Mouse (Mus musculus) heart, embryonic 14.5 days (tissue): Measurements from ENCODE around the gene Dtnb. TPM values are rescaled to one million over a fixed set of nuclear protein-coding genes. Genes with fewer than 3 reads are reported as not detected.

Experiments used
- ATAC-seq: fragments of 200-750 bp; cut with Nextera tagmentation; 2 replicates; pipeline ENCODE4 v1.8.0; 2017; ENCODE audit warnings: low read depth, moderate TSS enrichment; ENCODE audit not compliant: insufficient number of reproducible peaks, insufficient read depth, low FRiP score
- H3K27ac ChIP-seq, 2 experiments: fragments of 200-500 bp in 1 of 2; fragments of 300-500 bp in 1 of 2; sonication (generic) in 1 of 2; replicated peaks in 1 of 2; 2 replicates each; pipeline ENCODE4 v1.5.1; 2012 to 2014; ENCODE audit warnings: low read depth in 2 of 2, low read length in 2 of 2, control low read depth in 1 of 2, mild to moderate bottlenecking in 1 of 2, mixed read lengths in 1 of 2; ENCODE audit not compliant: control insufficient read depth in 1 of 2, insufficient read depth in 1 of 2
- H3K27me3 ChIP-seq: fragments of 300-500 bp; sonication (generic); 2 replicates; pipeline ENCODE4 v1.6.1; 2014; ENCODE audit warnings: mild to moderate bottlenecking, low read length, control low read depth; ENCODE audit not compliant: control insufficient read depth, insufficient read depth
- H3K36me3 ChIP-seq: fragments of 300-500 bp; sonication (generic); 2 replicates; pipeline ENCODE4 v1.6.1; 2014; ENCODE audit warnings: mild to moderate bottlenecking, control low read depth, low read length, mixed read lengths; ENCODE audit not compliant: control insufficient read depth, insufficient read depth
- H3K4me1 ChIP-seq, 2 experiments: fragments of 200-500 bp in 1 of 2; fragments of 300-500 bp in 1 of 2; sonication (generic) in 1 of 2; 2 replicates each; pipeline ENCODE4 v1.6.1; 2012 to 2014; ENCODE audit warnings: low read length in 2 of 2, control low read depth in 1 of 2, mixed read lengths in 1 of 2; ENCODE audit not compliant: control insufficient read depth in 2 of 2, insufficient read depth in 2 of 2
- H3K4me2 ChIP-seq: fragments of 300-500 bp; sonication (generic); 2 replicates; pipeline ENCODE4 v1.6.1; 2014; ENCODE audit warnings: mild to moderate bottlenecking, low read length
- H3K4me3 ChIP-seq, 2 experiments: fragments of 200-500 bp in 1 of 2; fragments of 300-500 bp in 1 of 2; sonication (generic) in 1 of 2; 2 replicates each; pipeline ENCODE4 v1.5.1; 2012 to 2014; ENCODE audit warnings: low read length in 2 of 2, mild to moderate bottlenecking in 2 of 2, control low read depth in 1 of 2, low read depth in 1 of 2, moderate library complexity in 1 of 2; ENCODE audit not compliant: control insufficient read depth in 1 of 2, insufficient read depth in 1 of 2
- H3K9ac ChIP-seq: fragments of 300-500 bp; sonication (generic); 2 replicates; pipeline ENCODE4 v1.6.1; 2014; ENCODE audit warnings: mild to moderate bottlenecking, low read length
- H3K9me3 ChIP-seq: fragments of 300-500 bp; sonication (generic); 2 replicates; pipeline ENCODE4 v1.6.1; 2016; ENCODE audit warnings: low read length, control low read depth; ENCODE audit not compliant: control insufficient read depth
- WGBS: fragments of 180-500 bp; shearing (Covaris S2); extraction: QIAGEN DNeasy Blood & Tissue Kit; methylation state at CpG from one replicate; pipeline ENCODE4 v1.1.7; 2014; 5-methylcytosine and 5-hydroxymethylcytosine counted together
- polyA plus RNA-seq: library from polyadenylated mRNA; unstranded; fragments of >200 nt; fragmentation: Nextera tagmentation; extraction: Ambion mirVana; gene quantifications from 2 replicates; pipeline ENCODE4 v1.2.1, GENCODE M21; 2014

Dtnb gene
- polyA plus RNA-seq, 1 experiment from 2014 or later, result 19.6 TPM

DNA sequence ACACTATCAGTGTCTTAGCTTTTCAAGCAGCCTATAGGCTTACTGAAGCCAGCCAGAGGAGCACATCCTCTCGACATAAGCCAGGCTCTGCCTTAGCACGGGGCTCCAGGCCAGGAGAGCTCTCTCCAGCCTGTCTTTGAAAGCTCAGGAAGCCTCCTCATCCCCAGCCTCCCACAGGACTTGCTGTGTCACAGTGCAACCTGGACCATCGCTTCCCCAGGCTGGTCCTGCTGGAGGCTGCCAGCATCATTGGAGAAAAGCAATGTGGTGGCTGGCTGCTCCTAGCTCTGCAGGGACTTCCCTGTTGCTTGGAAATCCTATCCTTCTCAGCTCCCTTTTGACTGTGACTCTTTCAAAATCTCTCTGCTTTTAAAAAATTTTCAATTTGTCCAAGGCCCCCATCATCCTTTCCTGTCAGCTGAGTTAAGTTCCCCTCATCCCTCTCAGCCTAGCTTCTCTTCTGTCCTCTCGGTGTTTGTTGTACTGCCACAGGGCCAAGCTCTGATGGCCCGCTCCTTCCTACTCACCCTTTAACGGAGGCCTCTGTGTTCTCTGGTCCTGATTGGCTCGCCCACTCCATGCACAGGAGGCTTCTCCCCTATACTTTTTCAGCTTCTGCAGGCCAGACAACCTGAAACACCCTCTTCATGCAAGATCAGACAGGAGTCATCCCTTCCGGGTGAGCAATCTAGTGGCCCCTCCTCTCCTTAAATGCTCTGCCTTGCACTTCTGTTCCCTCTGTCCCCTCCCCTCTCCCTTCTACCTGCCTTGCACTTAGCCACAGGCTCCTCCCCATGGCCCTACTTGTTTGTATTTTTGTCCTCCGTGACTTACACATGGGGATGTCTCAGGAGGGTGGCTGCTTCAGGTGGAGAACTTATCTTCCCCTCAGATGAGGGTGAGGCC lies 14.5 kb upstream of the Dtnb start:
- Histone ChIP-seq H3K4me2 (no peak overlapping the region), H3K27me3 (no peaks in the 10 kb centered on the region), H3K4me1 (no peaks in the 10 kb centered on the region), H3K27ac (no peak overlapping the region), H3K9ac (no peak overlapping the region), H3K36me3 (no peaks in the 10 kb centered on the region), H3K4me3 (no peak overlapping the region), H3K9me3 (no peaks in the 10 kb centered on the region)
- 48% methylated on average over 9 of the region's 9 CpGs for WGBS
- ATAC-seq, result no peak

DNA sequence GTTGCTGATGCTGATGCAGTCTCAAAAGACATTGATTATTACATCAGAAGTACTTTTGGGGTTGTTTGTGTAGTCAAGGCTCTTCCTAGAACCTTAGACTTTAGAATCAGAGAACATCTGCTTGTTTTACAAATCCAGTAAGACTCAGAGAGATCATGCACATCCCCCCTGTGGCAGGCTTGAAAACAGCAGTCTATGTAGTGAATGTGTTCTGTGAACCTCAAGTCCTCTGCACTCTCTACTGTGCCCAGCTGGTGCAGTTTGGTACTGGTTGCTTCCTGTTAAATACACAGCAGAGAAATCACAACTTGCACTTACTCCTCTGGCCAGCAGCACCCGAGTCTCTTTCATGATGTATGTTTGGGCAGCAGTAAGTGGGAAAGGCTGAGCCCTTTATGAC lies 11.6 kb upstream of the Dtnb start:
- Histone ChIP-seq H3K27ac (no peak overlapping the region), H3K9ac (no peak overlapping the region), H3K27me3 (no peaks in the 10 kb centered on the region), H3K4me1 (no peaks in the 10 kb centered on the region), H3K36me3 (no peaks in the 10 kb centered on the region), H3K9me3 (no peaks in the 10 kb centered on the region), H3K4me3 (no peak overlapping the region), H3K4me2 (no peak overlapping the region)
- WGBS, result 22% methylated on average over 1 of the region's 1 CpGs
- 0 out of 2 replicates have a peak, but pooled peaks have one; percentile 39 for ATAC-seq

- H3K36me3 ChIP-seq, result no peaks in the 10 kb centered on the region
- no peaks in the 10 kb centered on the region for H3K27me3 ChIP-seq
- no peak overlapping the region for H3K9ac ChIP-seq
- no peaks in the 10 kb centered on the region for H3K4me1 ChIP-seq
- WGBS, result 71% methylated on average over 6 of the region's 6 CpGs
- H3K27ac ChIP-seq, result no peak overlapping the region
- H3K4me3 ChIP-seq, result no peak overlapping the region
- ATAC-seq, result no peak
- H3K4me2 ChIP-seq, result no peak overlapping the region
- no peaks in the 10 kb centered on the region for H3K9me3 ChIP-seq
These were observed 11.1 kb upstream of the Dtnb start for GRCm38 (mm10) chr12:3561032-3561431.

GRCm38 (mm10) chr12:3562806-3563205 lies 9.4 kb upstream of the Dtnb start:
- H3K9ac ChIP-seq, result no peak overlapping the region
- 87% methylated on average over 10 of the region's 10 CpGs for WGBS
- no peak overlapping the region for H3K27ac ChIP-seq
- H3K4me2 ChIP-seq, result no peak overlapping the region
- no peak for ATAC-seq
- no peaks in the 10 kb centered on the region for H3K4me1 ChIP-seq
- H3K4me3 ChIP-seq, result no peak overlapping the region
- H3K27me3 ChIP-seq, result no peaks in the 10 kb centered on the region
- H3K9me3 ChIP-seq, result no peaks in the 10 kb centered on the region
- no peaks in the 10 kb centered on the region for H3K36me3 ChIP-seq

DNA sequence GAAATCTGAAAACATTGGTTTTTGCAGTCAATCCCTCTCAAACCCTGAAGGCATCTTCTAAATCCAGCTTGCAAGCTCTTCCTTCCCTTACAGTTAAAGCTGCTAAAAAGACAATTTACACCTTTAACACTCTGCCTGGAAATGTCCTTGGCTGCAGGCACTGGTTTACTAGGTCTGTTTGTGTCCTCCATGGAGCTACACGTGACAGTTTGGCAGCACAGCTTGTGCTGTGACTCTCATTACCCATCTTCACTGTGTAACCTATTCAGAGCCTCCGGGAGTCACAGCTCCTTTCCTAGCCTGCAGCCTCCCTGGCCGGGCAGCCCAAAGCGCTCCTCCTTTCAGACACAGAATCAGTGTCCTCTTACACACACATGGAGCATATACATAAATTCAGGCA lies 8.5 kb upstream of the Dtnb start:
- H3K9me3 ChIP-seq, result no peaks in the 10 kb centered on the region
- no peak overlapping the region for H3K4me3 ChIP-seq
- H3K27me3 ChIP-seq, result no peaks in the 10 kb centered on the region
- no peak overlapping the region for H3K9ac ChIP-seq
- no peak overlapping the region for H3K27ac ChIP-seq
- 75% methylated on average over 4 of the region's 4 CpGs for WGBS
- no peaks in the 10 kb centered on the region for H3K36me3 ChIP-seq
- no peak for ATAC-seq
- peaks cover 1 to 4% of the 10 kb centered on the region in 2 experiments; a peak in 2 of 4 replicates for H3K4me1 ChIP-seq
- no peak overlapping the region for H3K4me2 ChIP-seq

- Histone ChIP-seq H3K36me3 (no peaks in the 10 kb centered on the region), H3K27ac (no peak overlapping the region), H3K4me1 (peaks cover 5 to 20% of the 10 kb centered on the region in 2 experiments), H3K4me2 (no peak overlapping the region), H3K27me3 (no peaks in the 10 kb centered on the region), H3K4me3 (no peak overlapping the region), H3K9ac (no peak overlapping the region), H3K9me3 (no peaks in the 10 kb centered on the region)
- 25% methylated on average over 5 of the region's 5 CpGs for WGBS
- no peak for ATAC-seq
These were observed 3.7 kb upstream of the Dtnb start for GRCm38 (mm10) chr12:3568461-3568991.

GRCm38 (mm10) chr12:3570711-3571400 lies 1.3 kb upstream of the Dtnb start:
- Histone ChIP-seq H3K27ac (no peak overlapping the region), H3K27me3 (no peaks in the 10 kb centered on the region), H3K4me1 (peaks cover 5 to 24% of the 10 kb centered on the region in 2 experiments), H3K36me3 (no peaks in the 10 kb centered on the region), H3K9me3 (no peaks in the 10 kb centered on the region), H3K4me2 (no peak overlapping the region), H3K9ac (no peak overlapping the region), H3K4me3 (no peak overlapping the region)
- WGBS, result 86% methylated on average over 4 of the region's 4 CpGs
- no peak for ATAC-seq
